Mouse (Mus musculus) hindlimb bud, embryonic 11.5 days (tissue): ENCODE results near the gene Slc35b4.

ENCODE experiments used
- DNase-seq: peaks from one replicate; pipeline ENCODE4 v3.0.0-alpha.2; 2012; ENCODE audit warnings: low read depth, low spot score; ENCODE audit errors: extremely low spot score

Gene Slc35b4

DNA sequence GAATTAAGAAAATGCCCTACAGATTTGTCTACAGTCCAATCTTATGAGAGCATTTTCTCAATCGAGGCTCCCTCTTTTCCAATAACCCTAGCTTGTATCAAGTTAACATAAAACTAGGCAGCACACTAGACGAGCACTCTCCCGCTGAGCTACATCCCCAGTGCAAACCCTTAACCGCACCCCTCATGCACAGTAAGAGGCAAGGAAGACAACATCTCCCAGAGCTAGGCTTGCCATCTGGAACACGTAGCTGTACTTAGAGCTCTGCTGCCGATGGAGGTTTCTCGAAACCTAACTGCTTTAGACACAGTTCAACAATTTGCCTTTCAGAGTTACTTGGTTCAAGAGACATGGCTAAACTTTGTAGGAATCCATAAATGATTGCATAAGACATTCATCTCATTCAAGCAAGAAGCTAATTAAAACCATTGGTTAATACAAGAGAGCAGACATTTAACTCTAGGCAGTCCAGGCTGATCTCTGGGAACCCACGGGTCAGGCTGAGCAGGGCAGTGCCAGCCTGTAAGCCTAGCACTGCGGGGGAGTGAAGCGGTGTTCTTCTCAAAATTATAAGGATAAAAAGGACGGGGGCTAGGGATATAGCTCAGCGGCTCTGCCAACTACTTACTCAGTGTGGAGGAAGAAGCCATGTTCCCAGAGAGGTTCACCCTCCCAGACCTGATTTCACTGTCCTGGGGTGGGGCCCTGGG is 5.0 kb downstream of the Slc35b4 start:
- DNase-seq: no peak

GRCm38 (mm10) chr6:34170844-34171494 is 5.9 kb downstream of the Slc35b4 start:
- DNase-seq: no peak

GRCm38 (mm10) chr6:34168834-34169233 is 8.1 kb downstream of the Slc35b4 start:
- no peak for DNase-seq

DNA sequence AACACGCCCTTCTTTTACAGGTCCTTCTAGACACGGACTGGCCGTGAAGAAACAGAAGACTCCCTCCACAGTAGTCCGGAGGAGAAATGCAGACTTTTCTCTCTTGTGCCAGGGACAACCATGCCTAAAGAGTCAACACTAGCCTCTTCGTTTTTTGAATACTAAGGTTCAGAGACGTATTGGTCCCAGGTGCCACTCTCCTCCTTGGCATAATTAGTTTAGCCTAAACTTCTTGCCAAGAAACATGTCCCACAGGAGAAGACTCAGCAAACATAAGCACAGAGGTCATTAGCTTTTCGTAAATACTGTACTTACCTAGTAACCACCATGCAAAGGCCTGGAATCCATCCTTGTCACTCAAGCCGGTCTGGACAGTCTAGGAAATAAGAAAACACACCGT is 13.9 kb downstream of the Slc35b4 start:
- DNase-seq: no peak

GRCm38 (mm10) chr6:34162607-34163006 is 14.3 kb downstream of the Slc35b4 start:
- no peak for DNase-seq

- DNase-seq: no peak
Measured at GRCm38 (mm10) chr6:34161511-34161910, 15.4 kb downstream of the Slc35b4 start.

GRCm38 (mm10) chr6:34160816-34161310 is 16.0 kb downstream of the Slc35b4 start:
- no peak for DNase-seq

DNA sequence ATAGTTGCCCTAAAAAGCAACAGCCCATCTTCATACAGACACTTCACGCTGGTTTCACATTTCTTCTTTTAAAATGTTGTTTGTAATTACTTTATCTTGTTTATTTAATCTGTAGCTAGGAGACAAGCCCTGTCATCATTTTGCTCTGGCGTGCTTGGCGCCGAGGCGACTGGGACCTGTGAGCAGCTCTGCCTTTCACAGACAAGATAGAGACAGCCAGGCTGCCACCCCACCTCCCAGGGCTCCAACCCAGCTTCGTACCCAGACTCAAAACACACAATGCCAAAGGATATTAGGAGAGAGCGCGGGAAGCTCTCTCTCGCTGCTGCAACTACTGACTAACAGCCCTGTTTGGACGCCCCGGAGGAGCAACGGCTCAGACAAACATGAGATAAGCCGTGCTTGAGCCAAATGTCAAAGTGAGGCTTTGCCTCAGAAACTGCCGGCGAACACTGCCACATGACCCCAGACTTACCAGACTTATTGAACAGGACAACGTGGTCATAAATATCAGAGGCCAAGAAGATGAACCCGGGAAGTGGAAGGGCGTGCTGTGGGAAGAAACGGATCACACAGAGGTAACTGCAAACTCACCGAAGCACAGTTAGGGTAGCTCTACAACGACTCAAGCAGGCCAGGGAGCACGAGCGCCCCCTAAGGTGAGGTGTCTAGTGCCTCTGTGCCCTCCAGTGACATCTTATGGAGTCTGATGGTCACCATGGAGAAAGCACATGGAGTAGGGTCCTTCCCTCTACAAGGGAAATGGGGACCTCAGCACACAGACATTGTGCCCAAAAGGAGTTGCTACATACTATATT is 16.7 kb downstream of the Slc35b4 start:
- DNase-seq: no peak

- no peak for DNase-seq
Measured at GRCm38 (mm10) chr6:34156841-34157748, 19.8 kb downstream of the Slc35b4 start.

GRCm38 (mm10) chr6:34156057-34156456 is 20.9 kb downstream of the Slc35b4 start:
- DNase-seq: no peak

GRCm38 (mm10) chr6:34155137-34155804 is 21.6 kb downstream of the Slc35b4 start:
- no peak for DNase-seq

DNA sequence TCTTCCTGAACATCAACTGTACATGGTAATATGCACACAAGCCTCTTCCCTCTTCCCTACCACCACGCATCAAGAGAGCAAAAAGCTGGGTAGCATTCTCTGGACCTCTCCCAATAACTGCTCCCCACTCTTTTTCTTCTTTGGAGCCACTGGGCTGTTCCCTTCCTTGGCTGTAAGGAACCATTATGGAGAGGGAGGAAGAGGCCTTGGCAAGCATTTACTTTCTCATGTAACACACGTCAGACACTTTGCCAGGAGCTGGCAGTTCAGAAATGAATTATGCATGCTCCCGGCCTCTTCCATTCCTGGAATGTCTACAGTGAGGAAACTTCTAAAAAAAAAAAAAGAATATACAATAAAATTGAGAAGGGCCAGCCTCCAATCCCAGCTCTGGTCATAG is 22.7 kb downstream of the Slc35b4 start:
- DNase-seq: no peak

DNA sequence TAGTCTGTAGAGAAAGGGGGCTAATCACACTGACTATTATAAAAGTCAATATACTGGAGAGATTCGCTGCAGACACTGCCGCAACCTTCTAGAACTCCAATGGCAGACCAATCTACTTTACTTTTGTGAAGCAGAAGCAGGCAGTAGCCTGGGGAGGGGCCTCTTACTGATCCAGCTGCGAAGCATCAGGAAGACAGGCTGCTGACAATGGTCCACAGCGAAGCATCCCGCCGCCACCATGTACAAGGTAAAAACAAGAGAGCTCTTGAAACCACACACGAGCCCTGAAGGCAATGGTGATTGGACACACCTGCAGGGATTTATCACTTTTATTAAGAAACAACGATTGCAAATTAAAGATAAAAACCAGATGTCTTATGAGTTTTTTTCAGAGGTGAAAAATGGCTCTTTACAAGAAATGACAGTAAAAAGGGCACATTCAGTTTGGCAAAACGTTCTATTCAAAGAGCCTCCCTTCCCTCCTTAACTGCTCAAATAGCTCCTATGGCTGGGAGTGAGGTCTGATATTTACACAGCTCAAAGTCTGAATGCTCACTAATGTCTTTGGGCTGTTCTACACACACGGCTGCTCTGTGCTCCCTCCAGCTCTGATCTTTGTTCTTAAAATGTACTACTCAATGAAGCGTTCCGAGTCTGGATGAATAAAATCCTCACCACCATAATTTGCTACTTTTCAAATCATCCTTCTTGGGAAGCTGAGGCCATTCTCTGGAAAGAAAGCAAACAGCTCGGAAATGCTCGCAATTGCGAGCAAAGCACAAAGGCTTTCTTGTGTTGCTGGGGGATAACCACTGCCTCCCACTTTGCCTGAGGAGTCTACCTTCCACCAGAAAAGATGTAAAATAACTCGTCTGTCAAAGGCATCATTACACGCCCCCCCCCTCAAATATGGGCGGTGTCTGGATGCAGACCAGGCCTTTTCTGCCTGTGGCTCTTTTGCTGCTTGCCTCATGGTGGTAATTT is 23.6 kb downstream of the Slc35b4 start:
- DNase-seq: no peak

- DNase-seq: no peak
Measured at GRCm38 (mm10) chr6:34149821-34150220, 27.1 kb downstream of the Slc35b4 start.

DNA sequence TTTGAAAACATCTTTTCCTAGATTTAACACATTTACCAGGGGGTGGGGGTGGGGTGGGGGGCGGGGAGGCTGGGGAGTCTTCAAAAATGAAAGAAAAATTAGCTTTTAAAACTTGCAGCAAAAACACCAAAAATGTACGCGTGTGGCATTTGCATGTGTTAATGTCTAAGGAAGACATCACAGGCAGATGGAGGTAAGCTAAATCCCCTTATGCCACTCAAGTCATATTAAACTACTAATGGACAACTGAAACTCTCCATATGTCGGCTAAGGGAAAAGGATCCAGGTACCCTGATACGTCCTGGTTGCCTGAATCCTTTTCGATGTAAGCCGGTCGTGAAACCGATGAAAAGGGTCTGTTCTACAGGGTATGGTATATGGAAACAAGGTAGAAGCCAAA is 27.8 kb downstream of the Slc35b4 start:
- DNase-seq: no peak

- DNase-seq: no peak
Measured at GRCm38 (mm10) chr6:34148639-34149038, 28.3 kb downstream of the Slc35b4 start.

- no peak for DNase-seq
Measured at GRCm38 (mm10) chr6:34148021-34148420, 28.9 kb downstream of the Slc35b4 start.

DNA sequence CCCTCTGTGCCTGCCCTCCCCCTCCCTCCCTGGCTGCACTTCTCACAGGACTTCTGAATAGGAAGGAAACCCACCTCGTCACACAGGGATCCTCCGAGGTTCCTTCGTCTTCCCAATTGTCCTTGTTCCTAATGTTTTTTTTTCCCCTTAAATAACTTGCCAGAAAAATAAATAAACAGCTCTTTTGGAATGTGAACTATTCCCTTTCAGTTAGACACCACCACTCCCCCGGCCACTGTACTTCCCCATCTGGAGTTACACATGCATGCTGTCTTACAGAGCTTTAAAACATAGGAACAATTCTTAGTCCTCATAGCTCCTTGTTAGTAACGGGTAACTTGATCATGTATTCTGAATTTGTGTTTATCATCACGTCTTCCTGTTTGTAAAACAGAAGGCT is 30.9 kb downstream of the Slc35b4 start:
- no peak for DNase-seq

DNA sequence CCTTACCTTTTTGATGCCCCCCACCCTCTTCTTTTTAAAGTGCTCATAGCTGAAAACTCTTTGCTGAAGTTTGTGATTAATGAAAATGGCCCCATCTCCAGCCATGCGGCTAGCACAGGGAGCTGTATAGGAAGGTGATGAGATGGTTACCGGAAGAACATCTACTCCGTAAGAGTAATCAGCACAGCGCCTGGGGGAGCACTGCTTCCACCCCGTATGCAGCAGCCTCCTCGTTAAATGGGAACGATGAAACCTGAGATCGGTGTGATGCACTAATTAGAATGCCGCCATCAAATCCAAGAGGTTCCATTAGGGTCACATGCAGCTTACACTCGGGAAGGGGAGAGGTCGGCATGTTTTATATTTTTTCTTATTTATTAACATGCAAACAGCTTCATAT is 34.0 kb downstream of the Slc35b4 start:
- DNase-seq: peak; percentile 10
